Mouse (Mus musculus): Measurements from ENCODE around the gene B3galt5.

DNA sequence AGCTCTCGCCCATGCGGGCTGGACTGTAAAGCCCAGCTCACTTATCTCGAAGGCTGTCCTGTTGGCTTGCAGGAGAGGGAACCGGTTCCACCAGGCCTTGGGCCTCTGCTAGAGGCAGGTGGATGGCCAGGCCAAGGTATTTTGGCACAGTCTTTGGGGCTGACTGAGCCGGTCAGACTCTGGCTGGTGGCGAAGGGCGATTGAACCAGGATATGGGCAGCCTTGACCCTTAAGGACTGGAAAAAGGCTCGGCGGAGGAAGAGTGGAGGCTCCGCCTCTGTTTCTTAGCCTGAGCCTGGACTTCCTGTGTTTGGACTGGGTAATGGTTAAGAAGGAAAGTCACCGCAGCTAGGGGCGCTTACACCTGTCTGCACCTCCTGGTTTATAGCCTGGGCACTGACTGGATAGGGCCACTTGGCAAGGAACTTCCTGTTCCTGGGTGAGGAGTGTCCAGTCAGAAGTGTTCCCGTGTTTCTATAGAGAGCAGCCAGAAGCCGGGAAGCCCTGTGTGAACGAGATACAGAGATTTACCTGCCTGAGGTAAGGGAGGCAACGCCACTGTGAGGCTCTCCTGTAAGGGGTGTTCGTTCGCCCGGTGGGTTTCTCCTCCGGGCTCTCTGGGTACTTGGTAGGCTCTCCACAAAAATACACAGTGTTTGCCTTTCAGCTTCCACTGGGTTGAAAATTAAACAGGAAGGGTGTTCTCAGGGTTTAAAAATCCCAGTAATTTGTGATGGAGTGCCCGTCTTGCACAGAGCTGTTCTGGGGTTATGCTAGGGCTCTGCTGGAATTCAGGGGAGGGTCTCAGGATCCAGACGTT, 125.9 kb downstream of the B3galt5 start:
- TF ChIP-seq ZNF384 (IDR thresholded peaks at IDR 0.05; ENCODE audit: low read depth, low read length), result no peak
- no peak for TF ChIP-seq ZC3H11A (IDR thresholded peaks at IDR 0.05; ENCODE audit: borderline replicate concordance, low read depth, low read length)
- TF ChIP-seq CHD2 (IDR thresholded peaks at IDR 0.05; ENCODE audit: low read depth, low read length), result no peak
